Mouse (Mus musculus): Measurements from ENCODE around the gene Nabp2. TPM values are rescaled to one million over a fixed set of nuclear protein-coding genes. Genes with fewer than 3 reads are reported as not detected.

The Nabp2 gene
- total and polyA plus RNA-seq, 3 experiments = 40.3 to 123 (median 43.7) TPM

GRCm38 (mm10) chr10:128412558-128412957 lies 1.3 kb upstream of the Nabp2 start:
- H3K4me3 ChIP-seq (replicated peaks in 1 of 3; ENCODE audit: low read depth in 2 of 3, low read length in 2 of 3, poor library complexity in 1 of 3) = peak overlapping the region; percentile 77 to 92 (median 92)
- H3K79me2 ChIP-seq (replicated peaks; ENCODE audit: control insufficient read depth, extremely low read depth, insufficient read depth, poor library complexity, severe bottlenecking) = peaks cover 20% of the 10 kb centered on the region
- no peak for DNase-seq (ENCODE audit: extremely low read depth)
- H3K4me1 ChIP-seq (ENCODE audit: control insufficient read depth in 1 of 2, insufficient read depth in 2 of 2) = peaks cover 8 to 29% of the 10 kb centered on the region in 2 experiments; a peak in 3 of 4 replicates
- no peaks in the 10 kb centered on the region for H3K27me3 ChIP-seq (replicated peaks)
- peak overlapping the region; percentile 87 for H3K9ac ChIP-seq (ENCODE audit: insufficient read depth, low read depth)
- peaks cover 16 to 45% of the 10 kb centered on the region in 2 experiments for H3K36me3 ChIP-seq (replicated peaks in 1 of 2; ENCODE audit: control insufficient read depth in 1 of 2, insufficient read depth in 1 of 2, low read length in 1 of 2)
- no peak overlapping the region for H3K27ac ChIP-seq (ENCODE audit: insufficient read depth, low read depth)
- in situ Hi-C loops (cut with MboI; ENCODE audit: low pct_ligation_motif_present, low pct_unique_long_range_greater_than_20kb, low sequenced_read_pairs) = no loop called here
- no peaks in the 10 kb centered on the region for H3K9me3 ChIP-seq (replicated peaks; ENCODE audit: low read length)
- no peak for TF ChIP-seq NRF1 (IDR thresholded peaks at IDR 0.05; ENCODE audit: low read depth, low read length)
- no peak for TF ChIP-seq SIN3A (IDR thresholded peaks at IDR 0.05; ENCODE audit: low read length)
- TF ChIP-seq ZKSCAN1 (IDR thresholded peaks at IDR 0.05; ENCODE audit: borderline replicate concordance, low read depth, low read length) = no peak
- no peak for TF ChIP-seq USF1 (IDR thresholded peaks at IDR 0.05; ENCODE audit: low read depth, low read length)
- no peak for TF ChIP-seq BHLHE40 (IDR thresholded peaks at IDR 0.05; ENCODE audit: low read depth, low read length)
- no peak for TF ChIP-seq POLR2A (IDR thresholded peaks at IDR 0.05; ENCODE audit: low read depth, low read length)
- no peak for TF ChIP-seq ETS1 (conservative IDR thresholded peaks at IDR 0.05; ENCODE audit: low read depth, low read length)
- no peak for TF ChIP-seq MEF2A (IDR thresholded peaks at IDR 0.05; ENCODE audit: borderline replicate concordance, low read depth, low read length)
- no peak for TF ChIP-seq ZMIZ1 (IDR thresholded peaks at IDR 0.05; ENCODE audit: low read depth, low read length)
- no peak for TF ChIP-seq UBTF (IDR thresholded peaks at IDR 0.05; ENCODE audit: low read depth, low read length)
- H3K4me2 ChIP-seq (ENCODE audit: insufficient read depth, low read depth, poor library complexity, severe bottlenecking) = peak overlapping the region; percentile 60
- dilution Hi-C loops (cut with MboI; ENCODE audit: extremely low pct_ligation_motif_present, extremely low pct_unique_long_range_greater_than_20kb, low sequenced_read_pairs) = no loop called here

GRCm38 (mm10) chr10:128412055-128412381 lies 726 bp upstream of the Nabp2 start:
- no peak for DNase-seq (ENCODE audit: extremely low read depth)
- Histone ChIP-seq H3K4me1 (ENCODE audit: control insufficient read depth in 1 of 2, insufficient read depth in 2 of 2) (peaks cover 8 to 29% of the 10 kb centered on the region in 2 experiments; a peak in 3 of 4 replicates), H3K4me3 (replicated peaks in 1 of 3; ENCODE audit: low read depth in 2 of 3, low read length in 2 of 3, poor library complexity in 1 of 3) (peak overlapping the region; percentile 77 to 92 (median 92)), H3K36me3 (replicated peaks in 1 of 2; ENCODE audit: control insufficient read depth in 1 of 2, insufficient read depth in 1 of 2, low read length in 1 of 2) (peaks cover 14 to 45% of the 10 kb centered on the region in 2 experiments), H3K9me3 (replicated peaks; ENCODE audit: low read length) (no peaks in the 10 kb centered on the region), H3K27ac (ENCODE audit: insufficient read depth, low read depth) (0 out of 2 replicates have a peak overlapping the region, but pooled peaks have one; percentile 17), H3K4me2 (ENCODE audit: insufficient read depth, low read depth, poor library complexity, severe bottlenecking) (peak overlapping the region; percentile 60), H3K9ac (ENCODE audit: insufficient read depth, low read depth) (peak overlapping the region; percentile 87), H3K79me2 (replicated peaks; ENCODE audit: control insufficient read depth, extremely low read depth, insufficient read depth, poor library complexity, severe bottlenecking) (peaks cover 20% of the 10 kb centered on the region), H3K27me3 (replicated peaks) (no peaks in the 10 kb centered on the region)
- no peak for TF ChIP-seq MXI1 (IDR thresholded peaks at IDR 0.05; ENCODE audit: low read depth, low read length)
- TF ChIP-seq MEF2A (IDR thresholded peaks at IDR 0.05; ENCODE audit: borderline replicate concordance, low read depth, low read length) = no peak
- TF ChIP-seq EP300 (IDR thresholded peaks at IDR 0.05; ENCODE audit: low read length) = no peak
- no peak for TF ChIP-seq UBTF (IDR thresholded peaks at IDR 0.05; ENCODE audit: low read depth, low read length)
- TF ChIP-seq JUN (IDR thresholded peaks at IDR 0.05; ENCODE audit: insufficient read depth, low read depth, low read length) = no peak
- no peak; the same call in 1 of the 2 replicates for TF ChIP-seq CHD1 (IDR thresholded peaks at IDR 0.05; ENCODE audit: low read depth, low read length)
- TF ChIP-seq ZC3H11A (IDR thresholded peaks at IDR 0.05; ENCODE audit: low read depth, low read length) = no peak
- no peak for TF ChIP-seq MYC (IDR thresholded peaks at IDR 0.05; ENCODE audit: low read depth, low read length)
- no peak for TF ChIP-seq HCFC1 (IDR thresholded peaks at IDR 0.05; ENCODE audit: low read depth, low read length)
- TF ChIP-seq CHD2 (IDR thresholded peaks at IDR 0.05; ENCODE audit: low read length) = no peak
- TF ChIP-seq GABPA (IDR thresholded peaks at IDR 0.05; ENCODE audit: insufficient replicate concordance, low read depth, low read length) = no peak
- dilution Hi-C loops (cut with MboI; ENCODE audit: extremely low pct_ligation_motif_present, extremely low pct_unique_long_range_greater_than_20kb, low sequenced_read_pairs) = no loop called here
- in situ Hi-C loops (cut with MboI; ENCODE audit: low pct_ligation_motif_present, low pct_unique_long_range_greater_than_20kb, low sequenced_read_pairs) = no loop called here
